Mouse (Mus musculus): ENCODE measurements at regions not wholly inside any gene's neighbourhood (a gene's known extent, or its start where the extent isn't known, plus 50 kb on each side); places are given as distances from the start of the nearest gene placed in this dataset.

DNA sequence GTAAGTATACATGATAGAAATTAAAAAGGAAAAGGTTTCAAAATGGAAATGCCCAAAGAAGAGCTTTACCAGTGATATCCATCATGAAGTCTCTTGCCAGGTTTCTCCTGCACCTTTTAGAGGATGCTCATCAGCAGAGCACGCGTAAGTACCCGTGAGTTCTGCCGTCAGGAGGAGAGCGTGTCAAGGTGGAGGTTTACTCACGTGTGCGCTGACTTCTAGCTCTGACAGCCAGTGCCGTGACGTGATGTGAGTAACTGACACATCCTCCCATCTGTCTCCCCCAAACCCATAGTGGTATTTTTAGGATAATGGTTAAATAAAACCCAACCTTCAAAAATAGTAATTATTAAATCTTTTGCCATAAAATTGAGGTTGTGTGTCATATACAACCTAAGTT is 55.3 kb downstream of the Adra2a start:
- H3K9me3 ChIP-seq (replicated peaks; ENCODE audit: insufficient read depth, low read length): no peaks in the 10 kb centered on the region
- TF ChIP-seq TCF12 (IDR thresholded peaks at IDR 0.05; ENCODE audit: low read depth, low read length): no peak
- H3K27ac ChIP-seq (ENCODE audit: control insufficient read depth, low read depth, low read length): no peak overlapping the region
- H3K79me2 ChIP-seq (ENCODE audit: control insufficient read depth, insufficient read depth, low read length, poor library complexity): no peaks in the 10 kb centered on the region
- no peak overlapping the region for H3K9ac ChIP-seq (ENCODE audit: control insufficient read depth, low read depth, low read length, poor library complexity, severe bottlenecking)
- DNase-seq (ENCODE audit: low read depth, low spot score): no peak
- no peaks in the 10 kb centered on the region for H3K27me3 ChIP-seq (ENCODE audit: control insufficient read depth in 1 of 2, insufficient read depth in 2 of 2, low read length in 2 of 2)
- H3K4me1 ChIP-seq (ENCODE audit: control insufficient read depth in 1 of 2, insufficient read depth in 2 of 2, low read length in 2 of 2): peaks cover 0 to 5% of the 10 kb centered on the region in 2 experiments; a peak in 1 of 4 replicates
- H3K36me3 ChIP-seq (ENCODE audit: control insufficient read depth in 1 of 2, insufficient read depth in 2 of 2, low read length in 2 of 2): peaks cover 0 to 4% of the 10 kb centered on the region in 2 experiments; a peak in 1 of 4 replicates
- no peak overlapping the region for H3K4me3 ChIP-seq (ENCODE audit: control insufficient read depth in 1 of 2, insufficient read depth in 1 of 2, low read depth in 2 of 2, low read length in 2 of 2)

DNA sequence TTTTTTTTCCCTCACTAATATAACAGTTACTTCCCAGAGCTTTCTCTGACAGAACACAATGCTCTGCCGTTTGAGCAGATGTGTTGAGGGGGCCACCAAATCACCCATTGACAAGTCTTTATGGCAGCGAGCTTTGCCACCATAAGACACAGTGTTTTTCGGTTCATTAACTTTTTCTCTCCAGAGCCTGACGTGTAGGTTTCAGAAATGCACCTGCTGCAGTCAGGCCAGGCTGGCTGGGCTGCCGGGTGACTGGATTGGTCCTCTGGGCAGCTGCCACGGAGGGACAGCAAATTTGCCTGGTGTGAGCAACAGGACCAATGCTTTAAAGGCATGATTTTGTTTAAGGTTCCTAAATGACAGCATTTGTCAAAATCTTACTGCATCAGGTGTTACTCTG is 55.8 kb downstream of the Adra2a start:
- Histone ChIP-seq H3K36me3 (ENCODE audit: control insufficient read depth in 1 of 2, insufficient read depth in 2 of 2, low read length in 2 of 2) (peaks cover 0 to 4% of the 10 kb centered on the region in 2 experiments; a peak in 1 of 4 replicates), H3K79me2 (ENCODE audit: control insufficient read depth, insufficient read depth, low read length, poor library complexity) (no peaks in the 10 kb centered on the region), H3K4me3 (ENCODE audit: control insufficient read depth in 1 of 2, insufficient read depth in 1 of 2, low read depth in 2 of 2, low read length in 2 of 2) (no peak overlapping the region), H3K4me1 (ENCODE audit: control insufficient read depth in 1 of 2, insufficient read depth in 2 of 2, low read length in 2 of 2) (peaks cover 0 to 5% of the 10 kb centered on the region in 2 experiments; a peak in 1 of 4 replicates), H3K27ac (ENCODE audit: control insufficient read depth, low read depth, low read length) (no peak overlapping the region), H3K9ac (ENCODE audit: control insufficient read depth, low read depth, low read length, poor library complexity, severe bottlenecking) (no peak overlapping the region), H3K9me3 (replicated peaks; ENCODE audit: insufficient read depth, low read length) (no peaks in the 10 kb centered on the region), H3K27me3 (ENCODE audit: control insufficient read depth in 1 of 2, insufficient read depth in 2 of 2, low read length in 2 of 2) (no peaks in the 10 kb centered on the region)
- no peak for TF ChIP-seq TAL1 (IDR thresholded peaks at IDR 0.05; ENCODE audit: low read length)
- TF ChIP-seq POLR2AphosphoS2 (IDR thresholded peaks at IDR 0.05; ENCODE audit: low read length): no peak
- no peak for TF ChIP-seq KAT2A (conservative IDR thresholded peaks at IDR 0.05; ENCODE audit: low read depth, low read length)
- no peak for TF ChIP-seq NRF1 (IDR thresholded peaks at IDR 0.05; ENCODE audit: insufficient read depth, low read depth, low read length, poor library complexity, severe bottlenecking)
- TF ChIP-seq NELFE (IDR thresholded peaks at IDR 0.05; ENCODE audit: low read depth, low read length): no peak
- TF ChIP-seq UBTF (IDR thresholded peaks at IDR 0.05; ENCODE audit: borderline replicate concordance, insufficient read depth, low read depth, low read length): no peak
- TF ChIP-seq TCF12 (IDR thresholded peaks at IDR 0.05; ENCODE audit: low read depth, low read length): no peak
- DNase-seq (ENCODE audit: low read depth, low spot score): no peak

DNA sequence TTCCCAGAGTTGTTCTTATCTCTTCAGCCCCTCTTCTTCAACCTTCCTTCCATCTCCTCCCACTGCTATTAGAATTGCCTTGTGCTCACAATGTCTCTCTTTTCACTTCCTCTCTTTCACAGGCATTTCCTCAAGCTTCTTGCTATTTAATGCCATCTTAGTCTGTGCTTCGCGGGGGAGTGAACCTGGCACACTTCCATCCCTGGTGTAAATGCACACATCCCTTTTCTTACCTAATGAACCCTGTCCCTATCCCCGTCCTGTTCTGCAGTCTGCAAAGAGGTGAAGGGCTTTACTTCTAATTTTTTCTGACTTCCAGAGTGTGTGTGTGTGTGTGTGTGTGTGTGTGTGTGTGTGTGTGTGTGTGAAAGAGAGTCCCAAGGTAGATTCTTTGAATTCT is 62.6 kb downstream of the Adra2a start:
- DNase-seq (ENCODE audit: low read depth, low spot score): peak; percentile 86
- Histone ChIP-seq H3K36me3 (ENCODE audit: control insufficient read depth in 1 of 2, insufficient read depth in 2 of 2, low read length in 2 of 2) (peaks cover 0 to 13% of the 10 kb centered on the region in 2 experiments; a peak in 2 of 4 replicates), H3K79me2 (ENCODE audit: control insufficient read depth, insufficient read depth, low read length, poor library complexity) (no peaks in the 10 kb centered on the region), H3K27me3 (ENCODE audit: control insufficient read depth in 1 of 2, insufficient read depth in 2 of 2, low read length in 2 of 2) (no peaks in the 10 kb centered on the region), H3K9ac (ENCODE audit: control insufficient read depth, low read depth, low read length, poor library complexity, severe bottlenecking) (no peak overlapping the region), H3K4me3 (ENCODE audit: control insufficient read depth in 1 of 2, insufficient read depth in 1 of 2, low read depth in 2 of 2, low read length in 2 of 2) (no peak overlapping the region), H3K27ac (ENCODE audit: control insufficient read depth, low read depth, low read length) (no peak overlapping the region), H3K4me1 (ENCODE audit: control insufficient read depth in 1 of 2, insufficient read depth in 2 of 2, low read length in 2 of 2) (peaks cover 0 to 21% of the 10 kb centered on the region in 2 experiments; a peak in 3 of 4 replicates), H3K9me3 (replicated peaks; ENCODE audit: insufficient read depth, low read length) (no peaks in the 10 kb centered on the region)
- TF ChIP-seq TAL1 (IDR thresholded peaks at IDR 0.05; ENCODE audit: low read length) (no peak), SMC3 (IDR thresholded peaks at IDR 0.05; ENCODE audit: low read depth, low read length) (peak; percentile 23; the same call in 1 of the 2 replicates), MYB (IDR thresholded peaks at IDR 0.05; ENCODE audit: low read depth, low read length) (no peak), NELFE (IDR thresholded peaks at IDR 0.05; ENCODE audit: low read depth, low read length) (no peak), ZMIZ1 (IDR thresholded peaks at IDR 0.05; ENCODE audit: low read depth, low read length) (no peak), USF2 (IDR thresholded peaks at IDR 0.05; ENCODE audit: borderline replicate concordance in 1 of 2, insufficient read depth in 1 of 2, low read depth in 1 of 2, low read length in 2 of 2) (no peak), SIN3A (IDR thresholded peaks at IDR 0.05; ENCODE audit: low read length) (no peak), KAT2A (conservative IDR thresholded peaks at IDR 0.05; ENCODE audit: low read depth, low read length) (no peak), JUND (IDR thresholded peaks at IDR 0.05; ENCODE audit: low read depth, low read length) (no peak), UBTF (IDR thresholded peaks at IDR 0.05; ENCODE audit: borderline replicate concordance, insufficient read depth, low read depth, low read length) (no peak), BHLHE40 (IDR thresholded peaks at IDR 0.05; ENCODE audit: borderline replicate concordance, low read depth, low read length) (no peak), TCF12 (IDR thresholded peaks at IDR 0.05; ENCODE audit: low read depth, low read length) (no peak), POLR2A (IDR thresholded peaks at IDR 0.05; ENCODE audit: control insufficient read depth in 1 of 2, insufficient read depth in 1 of 2, low read depth in 1 of 2, low read length in 2 of 2, poor library complexity in 1 of 2) (no peak), MEF2A (IDR thresholded peaks at IDR 0.05; ENCODE audit: extremely low read depth, insufficient replicate concordance, low read depth, low read length, poor library complexity, severe bottlenecking) (no peak), TBP (IDR thresholded peaks at IDR 0.05; ENCODE audit: low read depth, low read length) (no peak), POLR2AphosphoS2 (IDR thresholded peaks at IDR 0.05; ENCODE audit: low read length) (no peak), MYC (IDR thresholded peaks at IDR 0.05; ENCODE audit: low read depth, low read length) (no peak), MXI1 (IDR thresholded peaks at IDR 0.05; ENCODE audit: low read depth, low read length) (no peak; the same call in 1 of the 2 replicates), RAD21 (IDR thresholded peaks at IDR 0.05; ENCODE audit: low read depth, low read length) (no peak), E2F4 (IDR thresholded peaks at IDR 0.05; ENCODE audit: borderline replicate concordance, low read depth, low read length) (no peak), ZC3H11A (IDR thresholded peaks at IDR 0.05; ENCODE audit: low read depth, low read length) (no peak), CHD2 (IDR thresholded peaks at IDR 0.05; ENCODE audit: low read length) (no peak), EP300 (IDR thresholded peaks at IDR 0.05; ENCODE audit: low read depth in 1 of 2, low read length in 2 of 2) (peak; percentile 31 to 38; a peak in 2 of 4 replicates)

All from MEL (cell line).